Mouse (Mus musculus) neutrophil, adult 59 days (primary cell): ENCODE data around the gene Kcne3. TPM values are rescaled to one million over a fixed set of nuclear protein-coding genes. Genes with fewer than 3 reads are reported as not detected.

Experiments
- total RNA-seq, 2 experiments: library from RNA; stranded (reverse); gene quantifications; 1 replicate in 1 of 2; 2 replicates in 1 of 2; pipeline ENCODE4 v1.2.4; 2023

Kcne3 gene
- total RNA-seq = 10 to 100 TPM; 18.1 to 26.7 TPM

DNA sequence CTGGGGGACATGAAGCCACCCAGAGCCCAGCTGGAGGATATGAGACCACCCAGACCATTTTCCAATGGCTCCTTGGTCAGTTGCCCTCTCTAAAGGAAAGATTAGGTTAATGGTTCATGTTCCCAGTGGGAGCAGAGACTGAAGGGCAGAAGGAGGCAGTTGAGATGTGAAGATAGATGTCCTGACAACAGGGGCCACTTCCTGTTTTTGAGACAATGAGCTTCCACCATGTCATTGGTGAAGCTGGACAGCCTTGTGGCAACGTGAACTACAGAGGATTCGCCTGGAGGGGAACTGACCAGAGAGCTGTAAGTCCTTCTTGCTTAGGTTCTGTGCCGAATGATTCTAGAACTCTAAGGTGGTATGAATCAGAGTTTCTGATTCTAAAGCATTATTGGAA lies at the start of gene Kcne3:
Kcne3 (plus strand) TSS at position 234 of the 400 bp plus-strand sequence.

DNA sequence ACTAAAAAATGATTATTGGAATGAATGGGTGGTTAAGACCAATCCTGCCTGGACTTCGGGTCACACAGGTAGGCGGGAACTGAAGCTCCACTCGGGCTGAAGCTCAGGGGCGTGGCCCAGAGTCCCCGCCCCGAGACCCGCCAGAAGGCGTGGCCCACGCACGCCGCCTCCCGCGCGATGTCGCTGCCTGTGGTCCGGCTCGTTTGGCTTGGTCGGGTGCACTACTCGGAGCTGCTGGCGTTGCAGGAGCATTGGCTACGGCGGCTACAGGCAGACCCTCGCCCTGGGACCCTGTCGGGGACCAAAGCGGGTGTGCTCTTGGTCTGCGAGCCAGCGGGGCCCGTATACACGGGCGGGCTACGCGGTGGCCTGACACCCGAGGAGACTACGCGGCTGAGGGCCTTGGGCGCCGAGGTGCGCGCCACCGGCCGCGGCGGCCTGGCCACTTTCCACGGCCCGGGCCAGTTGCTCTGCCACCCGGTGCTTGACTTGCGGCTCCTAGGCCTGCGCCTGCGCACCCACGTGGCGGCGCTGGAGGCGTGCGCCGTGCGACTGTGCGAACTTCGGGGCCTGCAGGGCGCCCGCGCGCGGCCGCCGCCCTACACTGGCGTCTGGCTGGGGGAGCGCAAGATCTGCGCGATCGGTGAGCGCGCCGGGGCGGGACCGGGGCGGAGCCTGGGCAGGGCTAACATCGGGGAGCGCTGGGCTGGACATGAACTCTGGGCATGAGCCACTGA lies 17.0 kb upstream of the Kcne3 start, which contains the start of gene Lipt2:
Lipt2 (plus strand) TSS at position 173 of the 737 bp plus-strand sequence.

GRCm38 (mm10) chr7:100227158-100227875 lies 51.0 kb downstream of the Kcne3 start, which contains the start of gene Pgm2l1:
Pgm2l1 (plus strand) TSS chr7:100227394.

Other genes with a start within 250 kb of the Kcne3 start
- gene Rnf169, start 196.1 kb upstream of the Kcne3 start, total RNA-seq = 10 to 100 TPM; 28.5 to 33.5 TPM
- not detected for gene Chrdl2, start 170.3 kb upstream of the Kcne3 start, total RNA-seq
- 10 to 100 TPM; 44.5 to 52.0 TPM for gene Pold3, start 54.9 kb upstream of the Kcne3 start, total RNA-seq
- gene Lipt2, start 17.2 kb upstream of the Kcne3 start, total RNA-seq = 1 to 10 TPM; 1.1 to 1.3 TPM
- 1 to 10 TPM; 8.5 to 8.7 TPM for gene Pgm2l1, start 50.9 kb downstream of the Kcne3 start, total RNA-seq
- not detected for gene P4ha3, start 109.0 kb downstream of the Kcne3 start, total RNA-seq
- gene C2cd3, start 195.7 kb downstream of the Kcne3 start, total RNA-seq = 10 to 100 TPM; 26.0 to 27.2 TPM
- 10 to 100 TPM; 18.2 to 26.6 TPM for gene Ppme1, start 195.8 kb downstream of the Kcne3 start, total RNA-seq